Mouse (Mus musculus) hindbrain, embryonic 15.5 days (tissue): ENCODE results near the gene Slc38a10. TPM values are rescaled to one million over a fixed set of nuclear protein-coding genes. Genes with fewer than 3 reads are reported as not detected.

Experiments used
- ATAC-seq: fragments of 200-750 bp; cut with Nextera tagmentation; 2 replicates; pipeline ENCODE4 v1.8.0; 2017; ENCODE audit warnings: low read depth, moderate number of reproducible peaks, moderate TSS enrichment; ENCODE audit not compliant: low FRiP score
- H3K27ac ChIP-seq: fragments of 300-500 bp; sonication (generic); replicated peaks from 2 replicates; pipeline ENCODE4 v1.5.1; 2015; ENCODE audit warnings: mild to moderate bottlenecking, inconsistent platforms
- H3K27me3 ChIP-seq: fragments of 300-500 bp; sonication (generic); 2 replicates; pipeline ENCODE4 v1.6.1; 2015; ENCODE audit warnings: control low read depth, inconsistent platforms
- H3K36me3 ChIP-seq: fragments of 300-500 bp; sonication (generic); 2 replicates; pipeline ENCODE4 v1.6.1; 2015; ENCODE audit warnings: control low read depth, inconsistent platforms
- H3K4me1 ChIP-seq: fragments of 300-500 bp; sonication (generic); replicated peaks from 2 replicates; pipeline ENCODE4 v1.6.1; 2015; ENCODE audit warnings: control low read depth, inconsistent platforms
- H3K4me2 ChIP-seq: fragments of 300-500 bp; sonication (generic); 2 replicates; pipeline ENCODE4 v1.6.1; 2015; ENCODE audit warnings: moderate library complexity, mild to moderate bottlenecking, inconsistent platforms
- H3K4me3 ChIP-seq: fragments of 300-500 bp; sonication (generic); 2 replicates; pipeline ENCODE4 v1.5.1; 2015; ENCODE audit warnings: mild to moderate bottlenecking, inconsistent platforms
- H3K9ac ChIP-seq: fragments of 300-500 bp; sonication (generic); 2 replicates; pipeline ENCODE4 v1.6.1; 2015; ENCODE audit warnings: inconsistent platforms
- H3K9me3 ChIP-seq: fragments of 300-500 bp; sonication (generic); 2 replicates; pipeline ENCODE4 v1.6.1; 2016; ENCODE audit warnings: control low read depth, inconsistent platforms
- WGBS: fragments of 180-500 bp; shearing (Covaris S2); methylation state at CpG from one replicate; pipeline ENCODE4 v1.1.7; 2015; 5-methylcytosine and 5-hydroxymethylcytosine counted together
- polyA plus RNA-seq: library from polyadenylated mRNA; unstranded; fragments of >200 nt; fragmentation: Nextera tagmentation; extraction: Ambion mirVana; gene quantifications from 2 replicates; pipeline ENCODE4 v1.2.1, GENCODE M21; 2015

Gene Slc38a10
- polyA plus RNA-seq, 1 experiment from 2014 or later, result 116 TPM

DNA sequence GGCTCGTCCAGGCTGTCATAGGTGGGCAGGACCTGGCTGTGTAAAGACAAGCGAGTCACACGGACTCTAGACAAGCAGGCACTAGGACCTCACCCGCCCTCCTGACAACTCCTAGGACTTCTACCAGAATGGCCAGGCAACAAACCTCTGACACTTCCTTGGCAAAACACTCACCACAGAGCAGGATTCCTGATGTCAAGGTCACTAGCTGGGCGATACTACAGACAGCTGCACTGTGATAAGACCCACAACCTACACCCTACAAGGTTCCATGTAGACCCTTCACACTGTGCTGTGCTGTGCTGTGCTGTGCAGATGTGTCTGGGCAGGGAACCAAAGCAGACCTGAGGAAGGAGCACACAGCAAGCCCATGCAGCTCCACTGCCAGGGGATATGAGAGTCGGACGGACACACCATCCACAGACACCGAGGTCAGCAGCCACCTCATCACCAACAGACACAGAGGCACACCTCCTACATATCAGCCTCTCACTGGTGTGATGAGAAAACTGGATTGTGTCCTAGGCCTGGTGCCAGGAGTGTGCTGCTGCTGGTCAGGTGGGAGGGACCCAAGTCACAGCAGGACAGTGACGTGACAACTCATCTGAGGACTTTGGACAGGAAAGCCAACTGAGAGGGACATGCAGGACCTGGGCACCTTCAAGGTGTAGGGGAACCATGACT, 16.2 kb downstream of the Slc38a10 start:
- no peak overlapping the region for H3K4me3 ChIP-seq
- peaks cover 14% of the 10 kb centered on the region; the same call in 1 of the 2 replicates for H3K4me1 ChIP-seq
- 95% methylated on average over 9 of the region's 9 CpGs for WGBS
- H3K27me3 ChIP-seq, result no peaks in the 10 kb centered on the region
- ATAC-seq, result no peak; the same call in 1 of the 2 replicates
- no peaks in the 10 kb centered on the region for H3K9me3 ChIP-seq
- no peak overlapping the region for H3K4me2 ChIP-seq
- no peak overlapping the region for H3K9ac ChIP-seq
- no peak overlapping the region for H3K27ac ChIP-seq
- H3K36me3 ChIP-seq, result peaks cover 19% of the 10 kb centered on the region

DNA sequence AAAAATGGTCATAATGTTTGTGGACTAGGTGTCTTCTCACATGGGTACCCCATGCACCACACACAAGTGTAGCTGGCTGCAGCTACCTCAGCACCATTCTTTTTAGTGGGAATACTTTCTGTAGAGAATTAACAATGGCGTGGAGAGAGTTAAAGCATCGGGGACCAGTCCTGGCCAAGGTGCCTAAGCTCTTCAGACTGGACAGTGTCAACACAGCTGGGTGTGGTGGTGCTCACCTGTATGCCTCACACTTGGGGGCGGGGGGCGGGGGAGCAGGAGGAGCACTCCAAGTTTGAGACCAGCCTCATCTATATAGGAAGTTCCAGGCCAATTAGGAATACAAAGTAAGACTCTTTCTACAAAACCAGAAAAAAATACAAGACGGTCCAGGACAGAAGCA, 17.0 kb downstream of the Slc38a10 start:
- Histone ChIP-seq H3K4me1 (peaks cover 14% of the 10 kb centered on the region; the same call in 1 of the 2 replicates), H3K36me3 (peaks cover 21% of the 10 kb centered on the region), H3K9me3 (no peaks in the 10 kb centered on the region), H3K4me3 (no peak overlapping the region), H3K9ac (no peak overlapping the region), H3K27ac (no peak overlapping the region), H3K4me2 (no peak overlapping the region), H3K27me3 (no peaks in the 10 kb centered on the region)
- ATAC-seq, result no peak
- WGBS, result 95% methylated on average over 5 of the region's 5 CpGs

GRCm38 (mm10) chr11:120129281-120129680, 21.9 kb downstream of the Slc38a10 start:
- WGBS, result 74% methylated on average over 7 of the region's 7 CpGs
- H3K4me2 ChIP-seq, result no peak overlapping the region
- ATAC-seq, result no peak
- peaks cover 40% of the 10 kb centered on the region for H3K36me3 ChIP-seq
- H3K9ac ChIP-seq, result no peak overlapping the region
- no peak overlapping the region for H3K27ac ChIP-seq
- H3K9me3 ChIP-seq, result no peaks in the 10 kb centered on the region
- H3K27me3 ChIP-seq, result no peaks in the 10 kb centered on the region
- H3K4me1 ChIP-seq, result no peaks in the 10 kb centered on the region
- H3K4me3 ChIP-seq, result no peak overlapping the region

- H3K9me3 ChIP-seq, result no peaks in the 10 kb centered on the region
- H3K9ac ChIP-seq, result no peak overlapping the region
- H3K4me3 ChIP-seq, result no peak overlapping the region
- no peaks in the 10 kb centered on the region for H3K27me3 ChIP-seq
- ATAC-seq, result no peak
- H3K4me1 ChIP-seq, result no peaks in the 10 kb centered on the region; the same call in 1 of the 2 replicates
- WGBS, result 88% methylated on average over 2 of the region's 2 CpGs
- peaks cover 37% of the 10 kb centered on the region for H3K36me3 ChIP-seq
- H3K27ac ChIP-seq, result no peak overlapping the region
- no peak overlapping the region for H3K4me2 ChIP-seq
Measured at GRCm38 (mm10) chr11:120126845-120127244, 24.3 kb downstream of the Slc38a10 start.

- H3K9ac ChIP-seq, result no peak overlapping the region
- no peak overlapping the region for H3K4me2 ChIP-seq
- H3K36me3 ChIP-seq, result peaks cover 5% of the 10 kb centered on the region; the same call in 1 of the 2 replicates
- H3K4me3 ChIP-seq, result no peak overlapping the region
- H3K9me3 ChIP-seq, result no peaks in the 10 kb centered on the region
- no peak overlapping the region for H3K27ac ChIP-seq
- 79% methylated on average over 12 of the region's 12 CpGs for WGBS
- H3K27me3 ChIP-seq, result no peaks in the 10 kb centered on the region
- ATAC-seq, result 0 out of 2 replicates have a peak, but pooled peaks have one; percentile 20
- H3K4me1 ChIP-seq, result peaks cover 18% of the 10 kb centered on the region
Measured at GRCm38 (mm10) chr11:120122126-120122525, 29.0 kb downstream of the Slc38a10 start.

GRCm38 (mm10) chr11:120120642-120121420, 30.3 kb downstream of the Slc38a10 start:
- WGBS, result 77% methylated on average over 17 of the region's 17 CpGs
- H3K27ac ChIP-seq, result peak overlapping the region; percentile 25; the same call in 1 of the 2 replicates

DNA sequence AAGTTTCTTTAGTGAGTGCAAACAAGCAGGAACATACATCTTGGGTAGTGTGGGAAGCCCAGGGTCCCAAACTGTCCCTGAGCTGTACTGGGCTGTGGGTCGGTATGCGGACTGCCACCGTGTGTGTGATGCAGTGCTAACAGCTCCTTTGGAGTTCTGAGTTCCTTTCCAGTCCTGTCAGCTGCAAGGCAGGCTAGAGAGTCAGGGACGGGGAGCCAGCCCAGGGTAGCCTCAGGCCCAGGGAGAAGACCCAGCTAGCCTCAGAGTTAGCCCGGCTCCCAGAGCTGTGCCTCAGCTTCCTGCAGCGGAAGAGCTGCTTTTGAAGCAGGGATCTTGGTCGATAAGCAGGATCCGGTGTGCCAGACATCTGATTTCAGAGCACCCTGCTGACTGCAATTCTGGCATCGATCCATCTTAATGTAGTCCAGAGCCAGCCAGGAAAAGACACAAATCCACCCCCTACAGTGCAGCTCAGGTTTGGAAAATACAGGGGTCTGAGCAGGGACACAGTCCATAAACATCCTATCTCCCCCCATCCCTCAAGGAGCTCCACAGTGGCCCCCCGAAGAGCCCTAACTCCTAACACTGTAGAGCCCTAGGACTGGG, 31.1 kb downstream of the Slc38a10 start:
- Histone ChIP-seq H3K27ac (peak overlapping the region; percentile 48), H3K4me3 (no peak overlapping the region), H3K27me3 (no peaks in the 10 kb centered on the region), H3K9ac (no peak overlapping the region; the same call in 1 of the 2 replicates), H3K4me2 (no peak overlapping the region), H3K9me3 (no peaks in the 10 kb centered on the region), H3K36me3 (peaks cover 16% of the 10 kb centered on the region; the same call in 1 of the 2 replicates), H3K4me1 (peaks cover 18% of the 10 kb centered on the region)
- no peak for ATAC-seq
- WGBS, result 73% methylated on average over 10 of the region's 10 CpGs

More at GRCm38 (mm10) chr11:120120642-120121420, 30.3 kb downstream of the Slc38a10 start:
- no peaks in the 10 kb centered on the region for H3K9me3 ChIP-seq
- peaks cover 18% of the 10 kb centered on the region for H3K4me1 ChIP-seq
- H3K4me3 ChIP-seq, result no peak overlapping the region
- no peak overlapping the region for H3K9ac ChIP-seq
- no peaks in the 10 kb centered on the region for H3K27me3 ChIP-seq
- H3K36me3 ChIP-seq, result peaks cover 10% of the 10 kb centered on the region; the same call in 1 of the 2 replicates
- H3K4me2 ChIP-seq, result no peak overlapping the region
- ATAC-seq, result no peak

GRCm38 (mm10) chr11:120119108-120119507, 32.0 kb downstream of the Slc38a10 start:
- no peak overlapping the region for H3K4me3 ChIP-seq
- H3K27me3 ChIP-seq, result no peaks in the 10 kb centered on the region
- no peak overlapping the region for H3K9ac ChIP-seq
- H3K4me2 ChIP-seq, result no peak overlapping the region
- no peak for ATAC-seq
- H3K9me3 ChIP-seq, result no peaks in the 10 kb centered on the region
- H3K4me1 ChIP-seq, result peaks cover 18% of the 10 kb centered on the region
- H3K27ac ChIP-seq, result no peak overlapping the region
- 96% methylated on average over 7 of the region's 7 CpGs for WGBS
- H3K36me3 ChIP-seq, result peaks cover 20% of the 10 kb centered on the region; the same call in 1 of the 2 replicates

- H3K36me3 ChIP-seq, result peaks cover 20% of the 10 kb centered on the region; the same call in 1 of the 2 replicates
- H3K4me3 ChIP-seq, result no peak overlapping the region
- no peak for ATAC-seq
- no peak overlapping the region for H3K4me2 ChIP-seq
- H3K9me3 ChIP-seq, result no peaks in the 10 kb centered on the region
- no peak overlapping the region for H3K27ac ChIP-seq
- no peaks in the 10 kb centered on the region for H3K27me3 ChIP-seq
- WGBS, result 91% methylated on average over 2 of the region's 2 CpGs
- H3K4me1 ChIP-seq, result peaks cover 18% of the 10 kb centered on the region
- H3K9ac ChIP-seq, result no peak overlapping the region
Measured at GRCm38 (mm10) chr11:120117626-120118025, 33.5 kb downstream of the Slc38a10 start.

- H3K27me3 ChIP-seq, result no peaks in the 10 kb centered on the region
- no peak overlapping the region for H3K4me2 ChIP-seq
- 91% methylated on average over 21 of the region's 21 CpGs for WGBS
- ATAC-seq, result no peak
- H3K4me1 ChIP-seq, result peaks cover 9% of the 10 kb centered on the region
- peaks cover 22% of the 10 kb centered on the region; the same call in 1 of the 2 replicates for H3K36me3 ChIP-seq
- H3K27ac ChIP-seq, result no peak overlapping the region
- no peaks in the 10 kb centered on the region for H3K9me3 ChIP-seq
- H3K4me3 ChIP-seq, result no peak overlapping the region
- H3K9ac ChIP-seq, result no peak overlapping the region
Measured at GRCm38 (mm10) chr11:120114488-120115215, 36.5 kb downstream of the Slc38a10 start.

DNA sequence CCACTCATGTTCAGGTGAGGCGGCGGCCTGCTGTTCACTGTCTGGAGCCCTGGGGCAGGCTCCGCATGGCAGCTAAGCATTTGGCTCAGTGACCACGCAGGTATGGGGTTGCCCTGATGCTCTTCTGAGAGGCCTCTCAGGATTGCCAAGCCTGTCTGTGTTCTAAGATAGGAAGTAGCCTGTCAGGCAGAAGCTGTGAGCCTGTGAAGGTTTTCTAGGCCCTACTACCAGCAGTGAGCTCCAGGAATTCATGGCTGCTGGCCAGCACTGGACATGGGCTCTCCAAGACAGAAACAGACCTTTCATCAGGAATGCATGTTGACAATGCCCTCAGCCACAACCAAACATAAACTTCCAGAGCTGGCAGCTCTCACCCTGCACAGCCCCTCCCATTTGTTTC, 39.0 kb downstream of the Slc38a10 start:
- ATAC-seq, result no peak
- 90% methylated on average over 4 of the region's 4 CpGs for WGBS
- Histone ChIP-seq H3K27me3 (no peaks in the 10 kb centered on the region), H3K4me3 (no peak overlapping the region), H3K9ac (no peak overlapping the region), H3K4me1 (peaks cover 5% of the 10 kb centered on the region), H3K27ac (no peak overlapping the region), H3K9me3 (no peaks in the 10 kb centered on the region), H3K36me3 (peaks cover 25% of the 10 kb centered on the region), H3K4me2 (no peak overlapping the region)
